Mouse (Mus musculus) lung, embryonic 14.5 days (tissue): Measurements from ENCODE around the gene Ifitm6. TPM values are rescaled to one million over a fixed set of nuclear protein-coding genes. Genes with fewer than 3 reads are reported as not detected.

Experiments
- ATAC-seq: fragments of 200-750 bp; cut with Nextera tagmentation; 2 replicates; pipeline ENCODE4 v1.8.0; 2017; ENCODE audit warnings: mild to moderate bottlenecking, moderate TSS enrichment, moderate library complexity; ENCODE audit not compliant: insufficient read depth
- DNase-seq: peaks from one replicate; pipeline ENCODE4 v3.0.0-alpha.2; 2015
- H3K27ac ChIP-seq: fragments of 300-500 bp; sonication (generic); 2 replicates; pipeline ENCODE4 v1.5.1; 2014; ENCODE audit warnings: low read depth, mild to moderate bottlenecking, moderate library complexity
- H3K27me3 ChIP-seq: fragments of 300-500 bp; sonication (generic); 2 replicates; pipeline ENCODE4 v1.6.1; 2014; ENCODE audit warnings: low read length, control low read depth; ENCODE audit not compliant: insufficient read depth
- H3K36me3 ChIP-seq: fragments of 300-500 bp; sonication (generic); 2 replicates; pipeline ENCODE4 v1.6.1; 2014; ENCODE audit warnings: control low read depth; ENCODE audit not compliant: insufficient read depth
- H3K4me1 ChIP-seq: fragments of 300-500 bp; sonication (generic); 2 replicates; pipeline ENCODE4 v1.6.1; 2014; ENCODE audit warnings: antibody characterized with exemption, control low read depth; ENCODE audit not compliant: insufficient read depth
- H3K4me2 ChIP-seq: fragments of 300-500 bp; sonication (generic); 2 replicates; pipeline ENCODE4 v1.6.1; 2014; ENCODE audit warnings: mild to moderate bottlenecking
- H3K4me3 ChIP-seq: fragments of 300-500 bp; sonication (generic); 2 replicates; pipeline ENCODE4 v1.5.1; 2014; ENCODE audit warnings: low read depth, low read length
- H3K9ac ChIP-seq: fragments of 300-500 bp; sonication (generic); 2 replicates; pipeline ENCODE4 v1.6.1; 2014
- H3K9me3 ChIP-seq: fragments of 300-500 bp; sonication (generic); 2 replicates; pipeline ENCODE4 v1.6.1; 2016; ENCODE audit warnings: low read depth, low read length, control low read depth
- CTCF ChIP-seq: IDR thresholded peaks from 2 replicates; pipeline ENCODE4 v1.5.1; 2016; ENCODE audit warnings: antibody characterized with exemption, low read depth
- WGBS: fragments of 180-500 bp; shearing (Covaris S2); extraction: QIAGEN DNeasy Blood & Tissue Kit; methylation state at CpG from one replicate; pipeline ENCODE4 v1.1.7; 2014; 5-methylcytosine and 5-hydroxymethylcytosine counted together
- polyA plus RNA-seq: library from polyadenylated mRNA; unstranded; fragments of >200 nt; fragmentation: Nextera tagmentation; extraction: Ambion mirVana; gene quantifications from 2 replicates; pipeline ENCODE4 v1.2.1, GENCODE M21; 2014

The Ifitm6 gene
- polyA plus RNA-seq, 1 experiment from 2014 or later = 0.49 TPM

- no peak for ATAC-seq
- Histone ChIP-seq H3K9ac (no peak overlapping the region), H3K9me3 (no peaks in the 10 kb centered on the region), H3K27ac (no peak overlapping the region), H3K36me3 (no peaks in the 10 kb centered on the region), H3K4me2 (no peak overlapping the region), H3K4me3 (no peak overlapping the region), H3K4me1 (no peaks in the 10 kb centered on the region), H3K27me3 (no peaks in the 10 kb centered on the region)
- 37% methylated on average over 1 of the region's 1 CpGs for WGBS
- no peak for TF ChIP-seq CTCF
- DNase-seq = no peak
Observed at GRCm38 (mm10) chr7:140997817-140998216, 19.9 kb downstream of the Ifitm6 start.

GRCm38 (mm10) chr7:140991117-140991689 is 26.5 kb downstream of the Ifitm6 start:
- no peak for ATAC-seq
- Histone ChIP-seq H3K36me3 (no peaks in the 10 kb centered on the region), H3K9me3 (no peaks in the 10 kb centered on the region), H3K27ac (no peak overlapping the region), H3K9ac (no peak overlapping the region), H3K27me3 (no peaks in the 10 kb centered on the region), H3K4me1 (no peaks in the 10 kb centered on the region), H3K4me2 (no peak overlapping the region), H3K4me3 (no peak overlapping the region)
- DNase-seq = no peak
- no peak for TF ChIP-seq CTCF
- WGBS = 78% methylated on average over 14 of the region's 14 CpGs

- Histone ChIP-seq H3K27ac (no peak overlapping the region), H3K4me3 (no peak overlapping the region), H3K4me1 (no peaks in the 10 kb centered on the region), H3K36me3 (no peaks in the 10 kb centered on the region), H3K9me3 (no peaks in the 10 kb centered on the region), H3K27me3 (no peaks in the 10 kb centered on the region), H3K9ac (no peak overlapping the region), H3K4me2 (no peak overlapping the region)
- TF ChIP-seq CTCF = no peak
- ATAC-seq (no peak), DNase-seq (no peak)
- WGBS = 55% methylated on average over 5 of the region's 5 CpGs
Observed at GRCm38 (mm10) chr7:140990622-140991021, 27.1 kb downstream of the Ifitm6 start.

DNA sequence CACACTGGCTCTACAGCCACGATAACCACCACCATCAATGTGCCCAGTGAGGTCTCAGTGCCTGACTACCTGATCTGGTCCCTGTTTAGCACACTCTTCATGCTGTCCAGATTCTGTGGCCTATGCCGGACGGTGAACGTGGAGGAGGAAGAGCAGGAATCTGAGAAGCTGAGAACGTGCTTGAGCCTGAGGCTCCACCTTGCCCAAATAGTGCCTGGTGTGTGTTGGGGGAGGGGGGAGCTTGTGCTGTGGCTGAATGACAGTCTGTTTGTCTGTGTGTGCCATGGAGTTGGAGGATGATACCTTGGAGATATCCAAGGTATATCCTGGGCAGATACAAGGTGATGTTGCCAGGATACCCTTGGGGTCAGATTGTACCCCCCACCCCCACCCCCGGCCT is 27.5 kb downstream of the Ifitm6 start:
- H3K4me1 ChIP-seq = no peaks in the 10 kb centered on the region
- DNase-seq (no peak), ATAC-seq (no peak)
- WGBS = 54% methylated on average over 6 of the region's 6 CpGs
- H3K36me3 ChIP-seq = no peaks in the 10 kb centered on the region
- H3K4me2 ChIP-seq = no peak overlapping the region
- H3K27me3 ChIP-seq = no peaks in the 10 kb centered on the region
- no peak overlapping the region for H3K27ac ChIP-seq
- no peak for TF ChIP-seq CTCF
- H3K9me3 ChIP-seq = no peaks in the 10 kb centered on the region
- no peak overlapping the region for H3K9ac ChIP-seq
- H3K4me3 ChIP-seq = no peak overlapping the region

DNA sequence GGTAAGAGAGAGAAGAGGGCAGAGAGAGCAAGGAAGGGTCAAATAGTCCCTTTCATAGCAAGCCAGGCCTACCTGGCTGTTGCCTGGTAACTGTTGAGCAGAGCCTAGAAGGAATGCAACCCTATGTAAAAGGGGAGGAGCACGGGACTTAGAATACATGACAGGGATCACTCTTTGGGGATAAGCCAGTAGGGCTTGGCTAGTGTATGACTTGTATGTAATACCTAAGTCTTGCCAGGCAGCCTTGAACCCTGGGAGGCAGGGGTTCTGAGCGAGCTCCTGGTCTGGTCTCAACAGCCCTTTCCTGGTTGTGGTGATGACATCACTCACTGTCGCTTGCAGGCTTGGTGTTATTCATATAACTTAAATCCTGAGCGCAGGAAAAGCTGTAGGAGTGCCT is 28.7 kb downstream of the Ifitm6 start:
- Histone ChIP-seq H3K9ac (no peak overlapping the region), H3K27ac (no peak overlapping the region), H3K4me1 (no peaks in the 10 kb centered on the region), H3K4me3 (no peak overlapping the region), H3K27me3 (no peaks in the 10 kb centered on the region), H3K9me3 (no peaks in the 10 kb centered on the region), H3K36me3 (no peaks in the 10 kb centered on the region), H3K4me2 (no peak overlapping the region)
- ATAC-seq = 0 out of 2 replicates have a peak, but pooled peaks have one; percentile 24
- DNase-seq = no peak
- TF ChIP-seq CTCF = no peak
- WGBS = 72% methylated on average over 4 of the region's 4 CpGs

DNA sequence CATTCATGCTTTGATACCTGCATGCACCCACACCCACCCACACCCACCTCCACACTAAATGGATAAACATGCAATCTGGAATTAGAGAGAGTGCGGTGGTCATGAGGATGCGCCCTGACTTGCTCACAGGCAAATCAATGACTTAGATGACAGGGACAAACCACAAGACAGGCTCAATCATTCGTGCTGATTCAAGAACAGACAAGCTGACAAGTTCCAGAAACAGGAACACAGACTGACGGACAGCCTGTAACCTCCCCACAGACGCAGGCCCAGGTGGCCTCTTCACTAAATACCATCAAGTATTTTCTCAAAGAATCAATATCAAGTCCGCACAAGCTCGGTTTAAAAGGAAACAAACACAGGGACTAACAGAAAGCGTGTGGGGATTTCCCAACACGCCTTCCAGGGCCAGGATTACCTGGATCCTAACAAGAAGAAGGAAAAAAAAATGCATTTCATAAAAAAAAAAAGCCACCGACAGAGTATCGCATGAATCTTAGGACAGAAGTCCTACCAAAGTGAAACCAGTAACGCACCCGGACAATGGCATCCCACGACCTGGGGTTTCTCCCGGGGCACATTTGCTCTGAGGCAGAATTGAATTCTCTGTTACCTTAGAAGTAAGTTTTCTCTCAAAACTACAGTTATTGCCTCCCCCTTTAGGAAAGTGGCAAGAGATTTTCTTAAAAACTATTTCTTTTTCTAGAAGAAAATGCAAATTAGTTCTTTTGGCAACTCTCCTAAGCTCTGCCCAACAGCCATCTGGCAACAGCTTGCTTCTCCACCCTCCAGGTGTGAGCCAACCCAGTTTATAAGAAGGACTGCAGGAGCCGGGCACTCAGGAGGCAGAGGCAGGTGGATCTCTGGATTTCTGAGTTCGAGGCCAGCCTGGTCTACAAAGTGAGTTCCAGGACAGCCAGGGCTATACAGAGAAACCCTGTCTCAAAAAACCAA is 30.3 kb downstream of the Ifitm6 start:
- no peak for DNase-seq
- no peak overlapping the region for H3K4me2 ChIP-seq
- no peak overlapping the region for H3K4me3 ChIP-seq
- H3K4me1 ChIP-seq = no peaks in the 10 kb centered on the region
- H3K27me3 ChIP-seq = no peaks in the 10 kb centered on the region
- whole genome bisulfite sequencing = 77% methylated on average over 17 of the region's 17 CpGs
- H3K9ac ChIP-seq = no peak overlapping the region
- no peak overlapping the region for H3K27ac ChIP-seq
- ATAC-seq = no peak
- no peaks in the 10 kb centered on the region for H3K36me3 ChIP-seq
- H3K9me3 ChIP-seq = no peaks in the 10 kb centered on the region
- TF ChIP-seq CTCF = no peak

GRCm38 (mm10) chr7:140982971-140983370 is 34.8 kb downstream of the Ifitm6 start:
- H3K4me1 ChIP-seq = no peaks in the 10 kb centered on the region

More at GRCm38 (mm10) chr7:140982971-140983370, 34.8 kb downstream of the Ifitm6 start:
- DNase-seq (no peak), ATAC-seq (no peak)
- Histone ChIP-seq H3K4me2 (no peak overlapping the region), H3K9ac (no peak overlapping the region), H3K4me3 (no peak overlapping the region), H3K27me3 (no peaks in the 10 kb centered on the region), H3K27ac (no peak overlapping the region), H3K36me3 (no peaks in the 10 kb centered on the region), H3K9me3 (no peaks in the 10 kb centered on the region)
- 80% methylated on average over 7 of the region's 7 CpGs for WGBS
- no peak for TF ChIP-seq CTCF
